Mouse (Mus musculus) heart, adult 9 months (tissue): ENCODE data around the gene Siah1a.

Experiments
- DNase-seq, 2 experiments: peaks; one replicate each; pipeline ENCODE4 v3.0.0; 2022; ENCODE audit warnings: low spot score in 2 of 2

Gene Siah1a

DNA sequence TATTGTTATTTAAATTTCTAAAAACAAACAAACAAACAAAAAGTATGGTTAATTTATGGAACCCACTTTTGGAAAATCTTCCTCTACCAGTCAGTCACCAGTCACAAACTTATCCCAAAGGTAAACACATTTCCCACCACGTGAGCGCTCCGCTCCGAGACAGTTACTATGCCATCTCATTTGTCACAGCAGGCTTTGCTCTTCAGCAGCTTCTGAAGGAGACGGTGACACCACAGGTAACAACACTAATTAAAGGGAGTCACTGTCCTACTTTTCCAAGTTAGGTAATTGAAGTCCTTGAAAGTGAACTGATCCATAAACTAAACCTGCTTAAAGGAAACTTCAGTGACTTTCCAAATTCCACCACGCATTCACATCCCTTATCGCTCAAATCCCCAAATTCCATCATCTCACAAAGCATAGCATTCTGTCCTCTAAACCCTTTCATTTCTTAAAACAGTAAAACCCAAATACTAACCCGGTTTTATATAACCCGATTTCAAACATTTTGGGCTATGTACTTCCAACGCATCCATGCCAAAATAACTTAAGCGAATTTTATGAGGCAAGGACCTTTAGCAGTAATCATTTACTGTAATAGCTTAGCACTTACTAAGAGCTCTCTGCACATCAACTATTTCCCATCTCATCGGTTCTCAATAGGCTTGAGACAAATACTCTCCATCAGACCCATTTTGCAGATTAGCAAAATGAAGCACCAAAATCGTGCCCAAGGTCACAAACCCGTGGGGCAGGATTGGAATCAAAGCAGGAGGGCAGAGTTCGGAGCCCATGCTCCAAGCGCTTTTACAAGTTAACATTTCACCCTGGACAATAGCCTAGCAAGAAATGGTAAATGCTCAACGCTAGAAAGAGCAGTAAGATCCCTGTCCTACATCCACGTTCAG, 1.2 kb downstream of the Siah1a start:
- DNase-seq, result no peak

DNA sequence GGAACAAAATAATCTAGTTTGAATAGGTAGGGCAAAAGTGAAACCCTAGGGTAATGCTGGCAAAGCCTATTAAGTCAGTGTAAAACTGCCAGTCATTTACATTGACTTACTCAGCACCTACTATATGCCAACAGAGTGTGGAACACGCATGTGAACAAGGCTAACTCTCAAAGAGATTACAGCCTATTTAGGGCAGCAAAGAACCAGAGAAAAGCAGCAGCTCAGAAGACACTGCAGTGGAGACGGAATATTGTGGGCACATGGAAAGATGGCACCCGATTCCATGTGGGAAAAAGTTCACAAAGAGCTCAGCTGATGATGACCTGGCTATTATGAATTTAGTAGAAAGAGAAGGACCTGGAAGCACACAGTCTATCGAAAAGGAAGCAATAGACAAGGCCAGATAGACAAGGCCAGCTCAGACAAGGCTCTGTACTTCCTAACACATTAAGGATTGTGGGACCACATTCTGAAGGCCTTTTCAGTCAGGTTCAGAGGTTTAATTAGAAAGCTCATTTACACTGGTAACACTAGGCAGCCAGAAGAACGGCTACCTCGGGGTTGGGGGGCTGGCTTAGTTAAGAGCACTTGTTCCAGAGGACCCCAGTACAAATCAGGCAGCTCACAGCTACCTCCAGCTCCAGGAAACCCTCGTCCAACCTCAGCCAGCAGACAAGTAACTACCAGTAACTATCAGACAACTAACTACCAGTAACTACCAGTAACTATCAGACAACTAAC, 3.0 kb downstream of the Siah1a start:
- DNase-seq, result no peak

- DNase-seq, result no peak
Measured at GRCm38 (mm10) chr8:86741627-86742026, 4.1 kb downstream of the Siah1a start.

- DNase-seq, result no peak
Measured at GRCm38 (mm10) chr8:86740899-86741298, 4.8 kb downstream of the Siah1a start.

DNA sequence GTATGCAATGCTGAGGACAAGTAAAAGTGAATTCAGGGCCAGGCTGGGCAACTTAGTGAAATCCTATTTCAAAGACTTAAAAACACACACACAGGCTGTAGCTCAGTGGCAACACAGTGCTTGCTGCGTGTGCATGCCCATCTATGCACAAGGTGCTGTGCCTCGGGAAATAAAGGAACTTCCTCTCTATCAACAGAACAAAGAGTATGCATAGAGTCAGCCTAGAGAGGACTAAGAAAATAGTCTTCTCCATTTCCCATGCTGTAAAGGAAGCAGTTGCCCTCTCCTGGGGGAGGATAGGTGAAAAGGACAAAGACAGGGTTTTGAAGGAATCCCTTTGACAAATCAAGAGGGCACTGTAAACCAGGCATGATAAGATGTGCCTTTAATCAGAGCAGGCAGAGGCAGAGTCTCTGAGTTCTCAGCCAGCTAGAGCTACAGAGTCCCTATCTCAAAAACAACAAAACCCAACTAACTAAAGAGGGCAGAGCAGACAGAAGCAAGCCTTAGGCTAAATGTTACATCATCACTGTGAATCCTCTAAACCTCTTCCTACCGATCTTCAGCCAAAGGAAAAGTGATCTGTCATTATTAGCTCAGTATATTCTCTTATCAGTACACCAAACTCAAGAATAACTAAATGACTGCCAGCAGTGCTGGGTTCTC, 10.2 kb downstream of the Siah1a start:
- no peak for DNase-seq

GRCm38 (mm10) chr8:86734954-86735353, 10.8 kb downstream of the Siah1a start:
- DNase-seq, result no peak

- no peak for DNase-seq
Measured at GRCm38 (mm10) chr8:86734171-86734570, 11.6 kb downstream of the Siah1a start.

- no peak for DNase-seq
Measured at GRCm38 (mm10) chr8:86730860-86731259, 14.9 kb downstream of the Siah1a start.

- DNase-seq, result no peak
Measured at GRCm38 (mm10) chr8:86730303-86730702, 15.4 kb downstream of the Siah1a start.

DNA sequence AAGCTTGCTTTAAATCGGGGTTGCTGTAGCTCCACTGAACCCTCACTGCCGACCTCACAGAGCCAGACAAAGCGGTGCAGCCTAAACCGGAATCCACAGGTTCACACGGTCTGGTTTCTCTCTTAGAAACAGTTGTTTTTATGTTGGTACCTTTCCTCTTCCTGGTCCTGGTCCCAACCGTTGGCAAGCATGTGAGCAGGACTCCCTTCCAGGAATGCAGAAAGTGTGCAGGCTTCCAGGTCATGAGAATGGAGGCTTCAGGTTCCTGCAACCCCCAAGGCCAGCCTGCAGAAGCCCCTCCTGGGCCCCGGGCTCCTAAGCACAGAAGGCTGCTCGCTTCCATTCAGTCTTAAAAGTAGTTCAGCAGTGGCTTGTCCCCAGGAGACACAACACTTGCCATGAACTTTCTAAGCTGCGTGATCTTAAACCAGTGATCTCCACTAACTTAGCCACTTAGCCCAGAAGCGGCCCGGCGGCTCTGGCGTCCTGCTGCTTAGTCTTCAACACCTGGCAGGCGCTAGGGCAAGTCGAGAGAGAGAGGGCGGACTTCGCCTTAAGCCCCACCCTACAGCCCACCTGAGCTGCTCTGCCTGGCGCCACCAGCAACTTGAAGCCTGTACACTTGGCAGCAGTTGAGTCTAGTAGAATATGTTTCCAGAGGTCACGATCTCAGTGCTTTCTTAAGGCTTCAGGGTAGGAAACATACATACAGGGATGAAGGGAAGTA, 17.3 kb downstream of the Siah1a start:
- DNase-seq, result peak in 1 of 2 experiments; percentile 20

DNA sequence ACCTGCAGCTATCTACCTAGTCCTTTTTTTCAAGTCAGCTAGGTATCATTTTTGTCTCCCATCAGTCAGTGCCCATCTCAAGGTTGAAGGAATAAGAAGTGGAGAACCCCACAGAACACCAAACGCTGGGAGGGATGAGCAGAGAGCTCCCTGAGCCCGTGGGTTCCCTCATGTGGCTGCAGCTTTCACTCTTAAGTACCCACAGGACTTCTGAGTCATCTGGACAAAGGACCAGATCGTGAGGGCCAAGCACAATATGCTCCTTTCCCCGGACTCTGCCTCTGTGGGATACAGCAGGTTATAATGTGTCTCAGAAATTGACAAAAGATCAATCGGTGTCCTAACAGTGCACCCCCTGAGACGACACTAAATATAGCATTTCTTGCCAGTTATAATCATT, 18.8 kb downstream of the Siah1a start:
- DNase-seq, result no peak

DNA sequence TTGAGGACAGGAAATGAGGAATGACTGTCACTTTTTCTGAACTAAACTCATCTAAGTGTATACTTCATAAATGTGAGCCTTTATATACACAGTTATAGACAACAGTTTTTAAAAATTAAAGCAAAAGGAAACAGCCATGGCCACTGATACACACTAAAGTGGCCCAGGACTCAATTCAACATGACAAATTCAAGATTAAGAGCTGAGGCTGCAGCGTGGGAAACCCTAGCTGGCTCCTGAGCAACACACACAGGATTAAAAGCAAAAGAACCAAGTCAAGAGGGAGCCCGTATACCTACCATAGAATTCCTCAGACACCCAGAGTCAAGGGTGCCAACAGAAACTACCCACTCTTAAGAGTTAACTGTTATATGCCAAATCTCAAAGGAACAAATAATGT, 24.2 kb downstream of the Siah1a start:
- no peak for DNase-seq

DNA sequence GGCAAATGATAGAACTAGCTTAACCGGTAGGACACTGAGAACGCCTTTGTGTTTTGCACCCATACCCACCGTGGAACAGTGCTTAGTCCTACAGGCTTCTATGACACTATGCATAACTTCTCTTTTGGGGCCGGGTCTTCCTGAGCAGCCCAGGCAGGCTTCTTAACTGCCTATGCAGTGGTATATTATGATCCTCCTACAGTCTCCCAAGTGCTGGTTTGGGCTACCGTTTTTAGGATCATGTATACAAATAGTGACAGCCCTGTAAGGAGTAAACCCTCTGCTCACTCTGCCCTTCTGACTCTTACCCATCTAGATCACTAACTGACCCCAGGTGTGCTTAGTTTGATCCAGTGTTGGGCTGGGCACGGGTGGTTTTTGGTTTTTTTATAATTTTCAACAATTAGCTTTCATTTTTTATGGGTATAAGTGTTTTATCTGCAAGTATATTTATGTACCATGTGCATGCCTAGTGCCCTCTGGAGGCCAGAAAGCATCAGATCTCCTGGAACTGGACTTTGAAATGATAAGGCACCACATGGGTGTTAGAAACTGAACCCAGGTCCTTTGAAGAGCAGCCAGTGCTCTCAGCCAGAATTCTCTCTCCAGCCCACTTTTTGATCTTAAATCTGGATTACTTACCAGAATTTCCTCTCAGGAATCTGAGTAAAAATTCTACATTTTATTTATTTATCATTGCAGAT, 24.8 kb downstream of the Siah1a start:
- DNase-seq, result no peak

DNA sequence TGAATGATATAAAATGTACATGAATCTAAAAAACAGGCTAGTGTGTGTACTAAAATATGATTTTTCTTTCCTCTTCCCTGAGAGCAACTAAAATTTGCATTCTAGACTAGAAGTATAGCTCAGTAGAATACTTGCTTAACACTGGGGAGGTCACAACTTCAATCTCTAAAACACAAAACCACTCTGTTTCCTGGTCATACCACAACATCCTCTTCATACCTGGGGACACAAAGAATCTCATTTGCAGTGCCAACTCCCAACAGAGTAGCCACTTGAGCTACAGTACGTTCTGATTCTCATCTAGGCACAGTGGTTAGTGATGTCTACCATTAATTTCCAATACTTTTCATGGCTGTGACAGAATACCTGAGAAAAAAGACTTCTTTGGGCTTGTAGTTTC, 26.4 kb downstream of the Siah1a start:
- DNase-seq, result no peak

GRCm38 (mm10) chr8:86718332-86718994, 27.3 kb downstream of the Siah1a start:
- no peak for DNase-seq

DNA sequence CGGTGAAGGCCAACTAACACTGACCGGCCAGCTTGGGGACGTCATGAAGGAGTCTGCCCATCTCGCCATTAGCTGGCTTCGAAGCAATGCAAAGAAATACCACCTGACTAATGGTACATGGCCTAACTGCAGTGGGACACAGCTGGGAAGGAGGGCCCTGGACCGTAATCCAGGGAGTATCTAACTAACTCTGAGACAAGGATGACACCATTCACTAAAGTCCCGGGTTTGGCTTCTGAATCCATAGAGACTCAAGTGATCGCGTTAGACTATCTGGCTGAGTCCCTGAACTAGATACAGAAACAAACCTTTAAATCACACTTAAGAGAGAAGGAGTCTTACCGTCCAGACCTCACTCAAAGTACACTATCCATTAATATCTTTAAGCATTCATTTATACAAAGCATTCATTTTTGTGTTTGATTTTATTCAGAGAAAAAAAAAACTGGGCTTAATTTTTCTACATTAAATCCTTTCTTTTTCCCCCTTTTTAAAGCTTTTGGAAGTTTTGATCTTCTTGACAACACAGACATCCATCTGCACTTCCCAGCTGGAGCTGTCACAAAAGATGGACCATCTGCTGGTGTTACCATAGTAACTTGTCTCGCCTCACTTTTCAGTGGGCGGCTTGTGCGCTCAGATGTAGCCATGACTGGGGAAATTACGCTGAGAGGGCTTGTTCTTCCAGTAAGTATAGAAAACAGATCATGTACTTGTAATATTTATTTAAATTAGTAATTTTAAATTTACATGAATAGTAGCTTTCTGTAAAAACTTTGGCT, 32.1 kb downstream of the Siah1a start:
- no peak for DNase-seq

DNA sequence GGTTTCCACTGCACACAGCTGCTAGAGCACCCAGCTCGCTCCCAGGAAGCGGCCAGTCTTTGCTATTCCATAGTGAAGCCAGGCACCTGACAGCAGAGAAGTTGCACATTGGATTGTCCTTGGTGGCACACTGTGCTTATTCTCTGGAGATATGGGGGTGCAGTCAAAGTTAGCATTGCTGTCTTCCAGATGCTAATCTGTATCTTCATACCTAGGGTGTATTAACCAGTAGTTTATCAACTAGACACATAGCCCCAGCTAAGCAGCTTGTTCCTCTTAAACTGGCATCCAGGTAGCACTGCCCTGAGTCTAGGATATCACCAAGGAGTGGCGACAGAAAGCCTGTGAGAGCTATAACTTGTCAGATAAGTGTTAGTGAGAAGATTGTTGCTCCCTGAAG, 33.1 kb downstream of the Siah1a start:
- no peak for DNase-seq

- DNase-seq, result no peak
Measured at GRCm38 (mm10) chr8:86707873-86708272, 37.9 kb downstream of the Siah1a start.

- no peak for DNase-seq
Measured at GRCm38 (mm10) chr8:86706756-86707155, 39.0 kb downstream of the Siah1a start.

- no peak for DNase-seq
Measured at GRCm38 (mm10) chr8:86705317-86705716, 40.4 kb downstream of the Siah1a start.
